Mouse (Mus musculus) heart, adult 9 months (tissue): ENCODE results near the gene Smarca4.
"Not testable (repeated sequence)": the region's sequence is repeated elsewhere in the genome, so short reads cannot be mapped to it uniquely, and the experiment has no call there.

Source experiments
- DNase-seq, 2 experiments: peaks; one replicate each; pipeline ENCODE4 v3.0.0; 2022; ENCODE audit warnings: low spot score in 2 of 2

Gene Smarca4

GRCm38 (mm10) chr9:21615617-21616231, at the start of gene Smarca4:
TSS of gene Smarca4 (plus strand) at chr9:21616169.
- peak; percentile 100 for DNase-seq

GRCm38 (mm10) chr9:21566538-21566937, 49.4 kb upstream of the Smarca4 start:
- no peak for DNase-seq

GRCm38 (mm10) chr9:21567051-21567450, 48.9 kb upstream of the Smarca4 start:
- no peak for DNase-seq

- no peak for DNase-seq
These were observed 47.2 kb upstream of the Smarca4 start for GRCm38 (mm10) chr9:21568657-21569255.

DNA sequence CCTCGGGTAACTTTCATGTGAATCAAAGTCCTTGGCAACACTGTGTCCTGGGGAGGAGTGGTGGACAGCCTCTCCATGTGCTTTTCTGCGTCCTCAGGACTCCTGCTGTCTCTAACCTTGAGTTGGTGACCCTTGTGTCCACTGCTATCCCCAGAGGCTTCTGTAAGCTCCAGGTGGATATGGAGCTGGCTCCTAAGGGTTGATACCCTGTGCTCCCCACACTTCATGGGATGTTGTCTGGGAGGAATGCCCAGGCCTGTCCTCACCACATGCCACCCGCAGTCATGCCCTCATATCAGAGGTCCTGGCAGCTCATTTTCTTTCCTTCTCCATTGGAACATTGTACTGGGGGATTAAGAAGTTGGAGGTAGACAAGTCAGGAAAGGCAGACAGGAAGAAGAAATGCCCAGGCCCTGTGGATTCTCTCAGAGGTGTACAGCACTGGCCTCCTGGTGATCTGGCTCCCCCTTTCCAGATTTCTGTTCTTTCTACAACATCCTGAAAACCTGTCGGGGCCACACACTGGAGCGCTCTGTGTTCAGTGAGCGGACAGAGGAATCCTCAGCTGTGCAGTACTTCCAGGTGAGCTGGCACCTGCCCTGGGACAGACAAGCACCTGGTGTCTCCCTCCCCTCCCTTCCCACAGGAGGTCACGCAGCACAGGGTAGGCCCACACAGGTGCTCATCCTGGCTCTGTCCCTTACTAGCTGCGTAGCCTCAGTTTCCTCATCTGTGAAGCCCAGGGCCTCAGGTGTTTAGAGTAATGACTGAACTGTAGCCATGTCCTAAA, 41.8 kb upstream of the Smarca4 start:
- DNase-seq = peak; percentile 34 to 57

DNA sequence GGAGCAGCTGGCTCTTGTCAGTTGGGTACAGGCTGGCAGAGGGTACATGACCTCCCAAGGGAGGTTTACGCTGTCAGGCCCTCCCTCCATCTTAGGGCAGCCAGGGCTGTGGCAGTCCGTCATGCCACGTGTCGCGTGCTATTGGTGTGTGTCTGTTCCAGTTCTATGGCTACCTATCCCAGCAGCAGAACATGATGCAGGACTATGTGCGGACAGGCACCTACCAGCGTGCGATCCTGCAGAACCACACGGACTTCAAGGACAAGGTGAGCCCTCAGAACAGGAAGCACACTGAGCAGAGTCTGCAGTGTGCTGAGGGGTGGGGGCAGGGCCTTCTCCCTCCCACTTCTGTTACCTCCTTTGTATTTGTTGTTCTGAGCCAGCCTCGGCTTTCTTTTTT, 40.7 kb upstream of the Smarca4 start:
- no peak for DNase-seq

GRCm38 (mm10) chr9:21576286-21576685, 39.7 kb upstream of the Smarca4 start:
- no peak for DNase-seq

DNA sequence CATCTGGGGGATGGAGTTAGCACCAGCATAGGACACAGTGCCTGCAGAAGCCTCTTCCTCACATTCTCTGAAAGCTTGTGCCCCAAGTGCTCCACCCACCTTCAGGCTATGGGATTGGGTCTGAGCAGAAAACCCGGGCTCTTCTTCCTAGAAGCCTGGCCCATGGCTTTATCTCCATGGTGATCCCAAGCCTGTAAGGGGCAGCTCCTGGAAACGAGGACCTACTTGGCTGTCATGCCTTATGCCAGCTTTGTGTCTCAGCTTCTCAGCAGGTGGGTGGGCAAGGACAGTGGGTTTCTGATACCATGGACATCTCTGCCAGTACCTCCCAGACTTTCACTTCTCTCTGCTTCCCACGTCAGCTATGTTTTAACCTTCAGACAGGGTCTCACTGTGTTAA, 37.7 kb upstream of the Smarca4 start:
- DNase-seq = no peak

- DNase-seq = no peak
These were observed 30.6 kb upstream of the Smarca4 start for GRCm38 (mm10) chr9:21585401-21585800.

DNA sequence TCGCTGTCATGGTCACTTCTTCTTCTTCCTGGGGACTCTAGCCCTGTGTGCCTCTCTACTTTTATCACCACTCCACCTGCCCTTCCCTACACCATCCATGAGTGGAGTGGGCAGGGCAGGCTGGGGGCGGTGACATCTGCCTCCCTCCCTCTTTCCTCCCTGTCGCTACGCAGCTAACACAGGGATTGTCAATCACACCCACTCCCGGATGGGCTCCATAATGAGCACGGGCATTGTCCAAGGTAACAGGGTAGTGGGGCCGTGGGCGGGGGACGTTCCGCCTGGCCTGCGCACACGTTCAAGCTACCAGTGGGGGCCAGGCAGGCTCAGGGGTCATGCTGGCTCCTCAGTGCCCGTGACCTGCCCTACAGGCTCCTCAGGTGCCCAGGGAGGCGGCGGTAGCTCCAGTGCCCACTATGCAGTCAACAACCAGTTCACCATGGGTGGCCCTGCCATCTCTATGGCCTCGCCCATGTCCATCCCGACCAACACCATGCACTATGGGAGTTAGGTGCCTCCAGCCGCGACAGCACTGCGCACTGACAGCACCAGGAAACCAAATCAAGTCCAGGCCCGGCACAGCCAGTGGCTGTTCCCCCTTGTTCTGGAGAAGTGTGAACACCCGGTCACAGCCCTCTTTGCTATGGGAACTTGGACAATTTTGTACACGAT, 28.2 kb upstream of the Smarca4 start:
- no peak for DNase-seq

DNA sequence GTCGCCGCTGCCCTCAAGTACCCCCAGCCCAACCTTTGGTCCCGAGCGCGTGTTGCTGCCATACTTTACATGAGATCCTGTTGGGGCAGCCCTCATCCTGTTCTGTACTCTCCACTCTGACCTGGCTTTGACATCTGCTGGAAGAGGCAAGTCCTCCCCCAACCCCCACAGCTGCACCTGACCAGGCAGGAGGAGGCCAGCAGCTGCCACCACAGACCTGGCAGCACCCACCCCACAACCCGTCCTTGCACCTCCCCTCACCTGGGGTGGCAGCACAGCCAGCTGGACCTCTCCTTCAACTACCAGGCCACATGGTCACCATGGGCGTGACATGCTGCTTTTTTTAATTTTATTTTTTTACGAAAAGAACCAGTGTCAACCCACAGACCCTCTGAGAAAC, 27.6 kb upstream of the Smarca4 start:
- no peak for DNase-seq

GRCm38 (mm10) chr9:21589538-21589937, 26.4 kb upstream of the Smarca4 start:
- DNase-seq = no peak

DNA sequence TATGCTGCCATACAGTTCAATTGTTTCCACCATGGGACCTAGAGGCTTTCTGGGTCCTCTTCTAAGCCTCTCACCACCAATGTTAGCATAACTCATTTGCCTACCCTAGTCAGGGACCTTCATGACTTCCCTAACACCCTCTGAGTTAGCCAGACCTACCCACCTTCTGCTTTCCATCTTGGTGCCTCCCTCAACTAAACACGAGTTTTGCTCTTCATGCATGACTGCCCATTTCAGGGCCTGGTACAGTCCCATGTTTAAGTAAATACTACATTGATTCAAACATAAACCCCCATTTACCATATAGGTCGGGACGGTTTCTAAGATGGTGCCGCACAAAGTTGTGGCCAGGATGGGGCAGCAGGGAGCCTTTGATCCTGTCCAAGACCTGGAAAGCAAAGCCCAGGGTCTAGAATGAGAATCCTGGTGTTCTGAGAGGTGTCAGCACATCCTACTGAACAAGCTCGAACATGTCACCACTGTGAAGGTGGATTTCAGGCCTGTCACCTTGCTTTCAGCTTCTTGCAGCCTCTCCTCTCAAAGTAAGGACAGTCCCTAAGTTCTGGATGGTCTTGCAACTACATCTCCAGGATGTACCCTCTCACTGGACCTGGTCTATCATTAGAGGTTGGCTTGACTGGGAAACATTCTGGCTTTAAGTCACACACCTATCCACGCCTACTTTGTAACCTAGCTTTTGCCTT, 24.7 kb upstream of the Smarca4 start:
- no peak for DNase-seq

- no peak for DNase-seq
These were observed 23.9 kb upstream of the Smarca4 start for GRCm38 (mm10) chr9:21591831-21592702.

GRCm38 (mm10) chr9:21592703-21593121, 23.3 kb upstream of the Smarca4 start, which contains the start of the genes Timm29 and Yipf2:
TSS of gene Timm29 (plus strand) at chr9:21592722.
TSS of gene Yipf2 (minus strand) at chr9:21592828.
- DNase-seq = peak; percentile 90 to 95

GRCm38 (mm10) chr9:21593122-21593721, 22.7 kb upstream of the Smarca4 start:
- DNase-seq = no peak

DNA sequence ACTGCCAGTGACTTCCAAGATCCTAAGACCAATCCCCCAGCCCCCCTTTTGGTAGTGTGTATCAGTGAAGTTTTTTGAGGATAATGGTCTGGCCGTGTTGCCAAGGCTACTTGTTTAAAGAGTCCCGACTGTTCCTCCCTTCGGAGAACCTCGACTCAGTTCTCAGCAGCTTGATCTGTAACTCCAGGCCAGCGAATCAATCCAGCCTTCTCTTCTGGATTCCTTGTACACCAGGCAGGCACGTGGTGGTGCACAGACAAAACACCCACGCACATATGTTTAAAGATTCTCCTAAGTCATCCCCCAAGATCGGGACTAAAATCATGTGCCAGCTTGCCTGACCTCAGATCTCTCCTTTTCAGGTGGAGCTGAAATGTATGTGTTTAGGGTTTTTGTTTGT, 21.6 kb upstream of the Smarca4 start:
- not testable (repeated sequence) for DNase-seq

DNA sequence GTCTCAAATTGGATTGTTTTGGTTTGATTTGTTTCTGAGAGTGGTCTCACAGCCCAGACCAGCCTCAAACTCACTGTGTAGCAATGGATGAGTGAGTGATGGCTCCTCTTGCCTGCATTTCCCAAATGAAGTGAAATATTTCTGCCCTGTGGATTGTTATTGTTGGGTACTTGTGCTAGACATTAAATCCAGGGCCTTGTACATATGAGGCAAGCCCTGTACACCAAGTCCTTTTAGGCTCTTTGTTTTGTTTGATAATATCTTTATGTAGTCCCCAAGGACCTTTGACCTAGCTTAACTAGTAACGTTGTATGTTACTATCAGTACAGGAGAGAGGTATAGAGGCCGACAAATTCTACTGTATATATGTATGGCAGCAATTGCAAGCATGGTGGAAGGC, 21.1 kb upstream of the Smarca4 start:
- DNase-seq = no peak

DNA sequence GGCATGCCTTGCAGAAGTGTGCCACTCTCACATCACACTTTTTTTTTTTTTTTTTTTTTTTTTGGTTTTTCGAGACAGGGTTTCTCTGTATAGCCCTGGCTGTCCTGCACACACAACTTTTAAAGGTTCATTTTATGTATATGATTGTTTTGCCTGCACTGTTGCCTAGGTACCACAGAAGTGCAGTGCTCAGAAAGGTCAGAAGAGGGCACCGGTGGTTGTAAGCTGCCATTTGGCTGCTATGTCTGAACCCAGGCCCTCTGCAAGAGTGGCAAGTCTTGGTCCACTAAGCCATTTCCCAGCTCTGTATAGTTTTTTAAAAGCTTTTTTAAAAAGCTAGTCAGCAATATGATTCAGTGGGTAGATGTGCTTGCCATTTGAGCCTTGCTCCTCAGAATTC, 17.8 kb upstream of the Smarca4 start:
- DNase-seq = no peak

DNA sequence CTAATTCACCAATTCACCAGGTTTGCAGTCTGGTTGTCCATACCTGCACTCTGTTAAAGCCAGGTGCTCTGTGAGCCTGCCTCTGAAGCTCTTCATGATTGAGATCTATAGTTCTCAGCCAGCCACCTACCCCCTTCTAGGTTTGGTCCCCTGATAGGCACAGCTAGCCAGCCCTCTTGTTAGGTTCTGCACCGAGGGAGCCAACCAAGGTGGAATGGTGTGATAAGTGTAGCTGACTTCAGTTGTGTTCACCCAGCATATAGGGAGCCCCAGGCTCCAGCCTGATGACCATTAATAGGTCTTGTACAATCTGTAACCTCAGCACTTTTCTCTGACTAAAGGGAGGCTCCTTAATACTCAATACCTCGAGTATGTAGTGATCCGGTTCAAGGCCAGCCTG, 15.8 kb upstream of the Smarca4 start:
- no peak for DNase-seq
